Mouse (Mus musculus) lung, adult 2 months (tissue): ENCODE results near the gene Prpsap1. TPM values are rescaled to one million over a fixed set of nuclear protein-coding genes. Genes with fewer than 3 reads are reported as not detected.
"Not testable (repeated sequence)": the region's sequence is repeated elsewhere in the genome, so short reads cannot be mapped to it uniquely, and the experiment has no call there.

Source experiments
- DNase-seq: peaks from one replicate; pipeline ENCODE4 v3.0.0; 2022
- H3K4me1 ChIP-seq: fragments of 200-500 bp; 2 replicates; pipeline ENCODE4 v1.6.1; 2011; ENCODE audit warnings: low read length; ENCODE audit not compliant: control insufficient read depth, insufficient read depth
- H3K4me3 ChIP-seq: fragments of 200-500 bp; replicated peaks from 2 replicates; pipeline ENCODE3; 2011; ENCODE audit warnings: low read depth, mild to moderate bottlenecking, control low read depth, low read length; ENCODE audit errors: extremely low read depth
- CTCF ChIP-seq: fragments of 200-500 bp; IDR thresholded peaks from 2 replicates; pipeline ENCODE4 v1.5.1; 2011; ENCODE audit warnings: mild to moderate bottlenecking, low read length, control low read depth; ENCODE audit not compliant: insufficient read depth
- POLR2A ChIP-seq: fragments of 200-500 bp; IDR thresholded peaks from 2 replicates; pipeline ENCODE4 v1.6.1; 2011; ENCODE audit warnings: low read depth, mild to moderate bottlenecking, control low read depth, low read length, borderline replicate concordance; ENCODE audit errors: extremely low read depth
- WGBS: fragments of 180-500 bp; shearing (Covaris S2); methylation state at CpG from one replicate; pipeline ENCODE4 v1.1.7; 2018; 5-methylcytosine and 5-hydroxymethylcytosine counted together
- polyA plus RNA-seq: library from polyadenylated mRNA; depleted of rRNA; stranded (reverse); fragments of >200 nt; gene quantifications from 2 replicates; pipeline ENCODE4 v1.2.3, GENCODE M21; 2012

Prpsap1 gene
- polyA plus RNA-seq, 1 experiment = 82.4 TPM

- DNase-seq = no peak
- 82% methylated on average over 10 of the region's 10 CpGs for WGBS
- TF ChIP-seq POLR2A (no peak), CTCF (no peak)
- no peak overlapping the region for H3K4me3 ChIP-seq
- no peaks in the 10 kb centered on the region for H3K4me1 ChIP-seq
Measured at GRCm38 (mm10) chr11:116476041-116476440, 18.0 kb downstream of the Prpsap1 start.

DNA sequence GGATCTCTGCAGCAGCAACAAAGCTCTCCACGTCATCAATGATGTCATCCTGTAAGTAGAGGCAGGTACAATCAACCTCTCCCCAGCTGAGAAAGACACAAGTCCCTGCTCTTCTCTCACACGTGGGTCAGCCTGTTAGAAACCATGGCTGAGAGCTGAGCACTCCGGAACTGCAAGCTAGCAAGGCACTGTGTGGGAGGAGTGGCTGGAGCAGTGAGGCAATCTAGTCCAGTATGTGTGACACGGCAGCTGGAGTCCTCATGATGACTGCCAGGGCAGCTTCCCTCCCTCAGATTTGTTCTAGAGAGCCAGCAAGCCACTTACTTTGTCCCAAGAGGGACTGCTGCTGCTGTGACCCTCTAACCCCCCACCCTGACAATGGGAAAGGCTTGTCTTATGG lies 21.7 kb downstream of the Prpsap1 start:
- Histone ChIP-seq H3K4me3 (no peak overlapping the region), H3K4me1 (no peaks in the 10 kb centered on the region)
- TF ChIP-seq POLR2A (no peak), CTCF (no peak)
- 64% methylated on average over 4 of the region's 4 CpGs for WGBS
- DNase-seq = no peak

GRCm38 (mm10) chr11:116470896-116471295 lies 23.1 kb downstream of the Prpsap1 start:
- 95% methylated on average over 4 of the region's 4 CpGs for WGBS
- no peak for TF ChIP-seq POLR2A
- TF ChIP-seq CTCF = no peak
- Histone ChIP-seq H3K4me1 (no peaks in the 10 kb centered on the region), H3K4me3 (no peak overlapping the region)
- DNase-seq = no peak

DNA sequence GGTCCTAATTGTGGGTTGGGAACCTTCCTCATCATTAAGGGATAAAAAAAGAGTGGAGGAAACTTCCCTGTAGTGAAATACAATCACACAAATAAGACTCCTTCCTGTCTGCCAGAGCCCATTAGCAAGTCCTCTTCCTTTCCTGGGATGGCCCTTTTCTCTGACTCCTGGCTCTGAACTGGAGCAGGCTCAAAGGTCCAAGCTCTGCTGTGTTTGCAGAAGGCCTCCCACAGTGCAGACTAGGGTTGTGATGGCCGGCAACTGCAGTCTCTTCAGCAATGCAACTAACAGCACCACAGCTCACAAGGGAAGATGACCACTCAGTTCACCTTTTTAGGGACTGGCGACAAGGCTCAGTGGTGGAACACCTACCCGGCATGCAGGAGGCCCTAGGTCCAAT lies 23.8 kb downstream of the Prpsap1 start:
- Histone ChIP-seq H3K4me3 (no peak overlapping the region), H3K4me1 (no peaks in the 10 kb centered on the region)
- no peak for DNase-seq
- TF ChIP-seq CTCF (no peak), POLR2A (no peak)
- 77% methylated on average over 3 of the region's 3 CpGs for WGBS

- not testable (repeated sequence) for DNase-seq, H3K4me3 ChIP-seq, H3K4me1 ChIP-seq
- 73% methylated on average over 3 of the region's 3 CpGs for WGBS
Measured at GRCm38 (mm10) chr11:116468338-116468737, 25.7 kb downstream of the Prpsap1 start.

- Histone ChIP-seq H3K4me3 (no peak within 1 kb of the TSS), H3K4me1 (no peaks in the 10 kb centered on the region)
- no peak for DNase-seq
- TF ChIP-seq CTCF = no peak
- no peak for TF ChIP-seq POLR2A
- WGBS = 62% methylated on average over 20 of the region's 20 CpGs
Measured at GRCm38 (mm10) chr11:116466141-116466540, 27.9 kb downstream of the Prpsap1 start, which contains the start of gene Qrich2. Gene Qrich2, minus strand, starts transcription at chr11:116466241.

GRCm38 (mm10) chr11:116463833-116464232 lies 30.2 kb downstream of the Prpsap1 start:
- H3K4me3 ChIP-seq = no peak overlapping the region
- peak; percentile 83 for DNase-seq
- no peaks in the 10 kb centered on the region for H3K4me1 ChIP-seq
- no peak for TF ChIP-seq POLR2A
- peak; percentile 85 for TF ChIP-seq CTCF
- WGBS = 5% methylated on average over 2 of the region's 2 CpGs

- no peaks in the 10 kb centered on the region for H3K4me1 ChIP-seq
- TF ChIP-seq CTCF (no peak), POLR2A (no peak)
- no peak for DNase-seq
- 59% methylated on average over 5 of the region's 5 CpGs for WGBS
- no peak overlapping the region for H3K4me3 ChIP-seq
Measured at GRCm38 (mm10) chr11:116463338-116463737, 30.7 kb downstream of the Prpsap1 start.

DNA sequence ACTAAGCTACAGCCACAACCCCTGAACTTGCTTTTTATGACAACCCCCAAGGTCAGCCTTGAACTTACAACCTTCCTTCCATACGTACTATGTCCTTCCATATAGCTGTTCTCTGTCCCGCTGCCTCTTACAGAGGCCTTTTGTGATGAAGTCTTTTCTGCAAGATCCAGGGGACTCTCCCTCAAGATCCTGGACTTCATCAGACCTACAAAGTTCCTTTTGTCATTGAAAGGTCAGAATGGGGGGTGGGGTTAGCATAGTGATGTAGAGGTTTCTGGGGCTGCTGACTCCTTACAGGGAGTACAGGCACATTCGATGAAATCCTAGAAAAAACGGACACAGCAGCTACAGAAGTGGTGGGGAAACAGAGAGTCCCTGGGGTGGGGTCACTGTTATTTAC lies 34.2 kb downstream of the Prpsap1 start:
- 62% methylated on average over 4 of the region's 4 CpGs for WGBS
- no peak for TF ChIP-seq CTCF
- TF ChIP-seq POLR2A = no peak
- Histone ChIP-seq H3K4me1 (no peaks in the 10 kb centered on the region), H3K4me3 (no peak overlapping the region)
- DNase-seq = no peak

GRCm38 (mm10) chr11:116456234-116456633 lies 37.8 kb downstream of the Prpsap1 start:
- DNase-seq = no peak
- Histone ChIP-seq H3K4me3 (no peak overlapping the region), H3K4me1 (no peaks in the 10 kb centered on the region)
- TF ChIP-seq CTCF (no peak), POLR2A (no peak)
- 65% methylated on average over 8 of the region's 8 CpGs for WGBS

DNA sequence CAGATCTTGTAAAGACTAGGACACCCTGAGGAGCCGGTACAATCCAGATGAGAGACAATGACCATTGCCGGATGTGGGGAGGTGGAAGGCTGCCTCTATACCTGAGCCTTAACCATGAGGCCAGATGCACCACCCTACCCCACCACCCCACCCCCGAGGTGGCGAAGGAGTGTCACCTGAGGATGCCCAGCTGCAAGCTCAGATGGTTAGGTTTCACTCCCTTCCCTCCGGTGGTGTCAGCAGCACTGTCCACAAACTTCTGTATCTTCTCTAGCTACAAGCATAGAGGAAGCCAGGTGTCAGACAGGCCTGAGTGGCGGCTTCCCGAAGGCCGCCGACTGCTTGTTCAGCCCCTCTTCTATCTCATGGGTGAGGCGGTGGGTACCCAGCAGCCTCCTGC lies 40.1 kb downstream of the Prpsap1 start:
- WGBS = 86% methylated on average over 10 of the region's 10 CpGs
- DNase-seq = no peak
- H3K4me3 ChIP-seq = no peak overlapping the region
- TF ChIP-seq CTCF = no peak
- TF ChIP-seq POLR2A = no peak
- no peaks in the 10 kb centered on the region for H3K4me1 ChIP-seq
